Mouse (Mus musculus): Measurements from ENCODE around the gene Hrk.

The Hrk gene

GRCm38 (mm10) chr5:118230071-118230611 lies 65.7 kb downstream of the Hrk start:
- no peak for DNase-seq

GRCm38 (mm10) chr5:118236891-118237290 lies 72.4 kb downstream of the Hrk start:
- no peak for DNase-seq
